Mouse (Mus musculus): Measurements from ENCODE around the gene Luc7l3. TPM values are rescaled to one million over a fixed set of nuclear protein-coding genes. Genes with fewer than 3 reads are reported as not detected.

The Luc7l3 gene
- total RNA-seq, 2 experiments from 2014 or later = 127 to 142 TPM

DNA sequence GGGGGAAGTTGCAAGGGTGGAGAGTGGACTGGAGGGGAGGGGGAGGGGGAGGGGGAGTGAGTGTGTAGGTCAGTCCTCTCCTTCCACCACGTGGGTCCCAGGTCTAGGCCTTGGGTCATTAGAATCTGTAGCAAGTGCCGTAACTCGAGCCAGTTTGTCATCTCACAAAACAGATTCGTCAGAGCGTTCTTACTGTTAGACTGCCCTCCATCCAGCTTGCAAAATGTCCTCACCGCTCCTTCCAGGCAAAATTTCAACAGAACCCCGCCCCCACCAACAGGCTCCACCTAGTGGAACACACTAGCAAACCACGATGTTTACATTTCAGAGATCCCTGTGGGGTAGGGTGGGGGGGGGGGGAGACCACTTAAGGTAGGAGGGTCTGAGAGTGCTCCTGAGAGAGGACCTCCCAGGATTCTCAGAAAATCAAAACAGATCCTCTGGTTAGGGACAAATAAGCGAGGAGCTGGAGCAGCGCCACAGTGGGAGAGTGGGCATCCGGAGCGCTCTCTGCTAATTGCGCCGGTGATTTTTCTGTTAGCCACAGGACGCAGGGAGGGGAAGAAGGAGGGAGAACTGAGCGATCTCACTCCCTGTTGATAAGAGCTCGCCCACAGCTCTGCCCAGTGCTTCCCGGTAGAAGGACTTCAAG lies 56.5 kb downstream of the Luc7l3 start:
- peak; percentile 60 to 69 for DNase-seq (ENCODE audit: low spot score in 2 of 2)

DNA sequence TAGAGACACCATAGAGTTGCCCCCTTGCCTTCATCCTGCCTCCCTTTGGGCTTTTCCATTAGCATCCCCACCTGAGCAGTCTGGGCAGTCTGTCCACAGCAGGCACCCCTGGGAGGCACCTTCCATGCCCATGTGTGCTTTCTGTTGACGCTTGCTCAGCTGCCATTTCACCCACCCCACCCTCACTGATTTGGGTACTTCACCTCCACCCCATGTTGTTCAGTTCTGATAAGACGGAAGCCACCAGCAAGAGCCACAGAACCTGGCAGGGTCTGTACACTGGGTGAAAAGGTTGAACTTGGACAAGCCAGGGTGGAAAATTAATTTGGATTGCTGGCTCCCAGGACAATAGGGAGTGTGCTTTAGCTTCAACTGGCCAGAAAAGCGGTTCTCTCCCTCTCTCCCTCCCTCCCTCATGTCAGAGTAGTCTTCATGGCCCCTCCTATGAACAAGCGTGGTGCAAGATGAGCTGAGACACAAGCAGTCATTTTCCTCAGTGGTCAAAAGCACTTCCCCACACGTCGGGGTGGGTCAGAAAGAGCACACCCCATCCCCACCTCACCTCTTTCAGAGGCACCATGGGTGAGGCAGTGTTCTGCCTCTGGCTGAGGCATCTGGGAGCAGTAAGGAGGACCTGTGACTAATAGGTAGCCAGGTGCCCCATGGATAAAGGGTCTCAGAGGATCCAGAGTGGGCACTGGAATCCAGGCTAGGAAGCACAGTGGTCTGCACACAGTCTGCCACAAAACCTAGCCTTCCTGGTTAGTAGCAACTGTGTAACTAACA lies 60.0 kb downstream of the Luc7l3 start:
- DNase-seq (ENCODE audit: low spot score in 2 of 2) = no peak

DNA sequence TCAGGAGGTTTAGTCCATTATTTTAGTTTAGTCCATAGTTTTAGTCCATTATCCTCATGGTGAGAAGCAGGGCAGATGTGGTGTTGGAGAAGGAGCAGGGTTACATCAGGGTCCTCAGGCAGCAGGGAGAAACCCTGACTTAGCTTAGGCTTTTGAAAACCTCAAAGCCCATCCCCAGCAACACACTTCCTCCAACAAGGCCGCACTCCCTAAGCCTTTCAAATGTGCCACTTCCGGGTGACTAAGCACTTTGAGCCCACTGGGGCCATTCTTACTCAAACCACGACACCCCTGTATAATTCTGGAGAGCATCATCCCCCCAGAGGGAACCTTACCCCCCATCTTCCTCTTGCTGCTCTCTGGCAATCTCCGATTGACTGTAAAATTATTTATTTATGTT lies 62.0 kb downstream of the Luc7l3 start:
- DNase-seq (ENCODE audit: low spot score in 2 of 2) = no peak

DNA sequence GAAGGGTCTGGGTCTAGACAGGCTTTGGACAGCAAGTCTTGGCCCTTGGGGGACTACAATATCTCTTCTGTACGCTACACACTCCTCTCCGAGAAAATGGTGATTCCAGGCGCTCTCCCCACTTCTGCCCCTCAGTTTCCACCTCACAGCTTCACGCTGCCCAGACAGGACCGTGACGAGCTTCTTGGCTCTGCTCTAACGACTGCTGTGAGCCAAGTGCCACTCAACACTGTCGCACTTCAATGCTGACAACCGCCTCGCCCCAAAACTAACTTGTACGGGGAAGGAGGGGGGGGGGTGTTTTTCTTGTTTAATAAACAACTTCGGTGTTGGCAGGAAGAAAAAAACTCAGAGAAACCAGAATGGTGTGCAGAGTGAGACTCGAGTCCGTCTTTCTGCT lies 63.8 kb downstream of the Luc7l3 start:
- DNase-seq (ENCODE audit: low spot score in 2 of 2) = no peak

DNA sequence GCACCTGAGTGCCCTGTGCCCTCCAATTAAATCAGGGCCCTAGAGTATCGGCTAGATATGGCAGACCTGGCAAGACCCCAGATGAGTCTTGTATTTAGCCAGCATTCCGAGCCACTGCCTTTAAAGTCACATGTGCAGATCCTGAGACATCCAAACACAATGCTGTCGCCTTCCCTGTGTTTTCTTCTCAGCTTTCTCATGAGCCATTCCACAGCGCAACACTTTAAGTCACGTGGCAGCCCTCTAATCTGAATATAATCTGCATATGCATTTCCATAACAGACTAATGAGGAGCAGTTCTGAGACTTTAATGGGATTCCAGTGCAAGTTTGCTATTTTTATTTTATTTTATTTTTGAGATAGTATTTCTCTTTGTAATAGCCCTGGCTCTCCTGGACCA lies 66.1 kb downstream of the Luc7l3 start:
- no peak for DNase-seq (ENCODE audit: low spot score in 2 of 2)

DNA sequence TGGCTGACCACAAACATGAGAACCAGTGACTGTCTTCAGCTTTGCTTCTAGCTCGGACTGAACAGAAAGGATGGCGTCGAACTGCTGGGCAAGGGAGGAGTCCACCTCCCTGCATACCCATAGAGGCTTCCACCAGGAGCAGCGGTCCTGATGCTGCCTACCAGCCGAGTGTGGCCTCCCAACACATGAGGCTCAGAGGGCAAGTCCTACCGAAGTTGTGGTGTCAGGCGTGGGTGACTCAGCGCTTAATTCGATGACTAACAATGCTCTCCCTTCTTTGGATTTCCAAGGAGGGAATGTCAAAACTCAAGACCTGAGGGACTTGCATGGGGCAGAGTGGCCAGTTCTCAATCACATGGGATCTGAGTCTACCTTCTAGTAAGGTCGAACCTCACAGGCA lies 68.1 kb downstream of the Luc7l3 start:
- no peak for DNase-seq (ENCODE audit: low spot score in 2 of 2)

DNA sequence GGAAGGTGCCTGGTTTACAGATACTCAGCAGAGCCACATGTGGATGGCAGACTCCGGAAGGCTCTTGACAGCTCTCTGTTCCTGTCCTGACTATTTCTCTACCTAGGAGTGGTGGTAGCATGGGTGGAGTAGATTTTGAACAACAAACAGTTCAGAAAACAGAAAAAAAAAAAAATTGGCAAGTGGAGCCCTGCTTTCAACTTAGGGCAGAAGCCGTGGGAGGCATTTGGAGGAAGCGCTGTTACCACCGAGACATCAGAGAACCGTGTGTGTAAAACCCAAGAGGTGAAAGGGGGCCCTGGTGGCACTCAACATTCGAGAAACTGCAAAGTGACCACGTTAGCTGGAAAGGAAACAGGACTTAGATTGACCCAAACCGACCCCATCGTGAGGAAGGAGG lies 68.6 kb downstream of the Luc7l3 start:
- no peak for DNase-seq (ENCODE audit: low spot score in 2 of 2)

DNA sequence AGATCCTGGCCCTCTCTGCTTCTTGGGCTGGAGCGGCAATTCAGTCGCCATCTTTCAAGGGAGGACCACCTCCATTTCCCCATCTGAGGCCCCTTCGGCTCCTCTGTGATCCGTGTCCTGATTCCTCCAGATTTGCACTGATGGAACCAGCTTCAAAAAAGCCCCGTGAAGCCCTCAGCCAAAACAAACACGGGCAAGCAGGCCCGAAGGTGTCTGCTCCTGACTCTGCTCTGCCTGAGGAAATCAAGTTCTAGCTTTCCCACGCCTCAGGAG lies 75.1 kb downstream of the Luc7l3 start:
- DNase-seq (ENCODE audit: low spot score in 2 of 2) = no peak

DNA sequence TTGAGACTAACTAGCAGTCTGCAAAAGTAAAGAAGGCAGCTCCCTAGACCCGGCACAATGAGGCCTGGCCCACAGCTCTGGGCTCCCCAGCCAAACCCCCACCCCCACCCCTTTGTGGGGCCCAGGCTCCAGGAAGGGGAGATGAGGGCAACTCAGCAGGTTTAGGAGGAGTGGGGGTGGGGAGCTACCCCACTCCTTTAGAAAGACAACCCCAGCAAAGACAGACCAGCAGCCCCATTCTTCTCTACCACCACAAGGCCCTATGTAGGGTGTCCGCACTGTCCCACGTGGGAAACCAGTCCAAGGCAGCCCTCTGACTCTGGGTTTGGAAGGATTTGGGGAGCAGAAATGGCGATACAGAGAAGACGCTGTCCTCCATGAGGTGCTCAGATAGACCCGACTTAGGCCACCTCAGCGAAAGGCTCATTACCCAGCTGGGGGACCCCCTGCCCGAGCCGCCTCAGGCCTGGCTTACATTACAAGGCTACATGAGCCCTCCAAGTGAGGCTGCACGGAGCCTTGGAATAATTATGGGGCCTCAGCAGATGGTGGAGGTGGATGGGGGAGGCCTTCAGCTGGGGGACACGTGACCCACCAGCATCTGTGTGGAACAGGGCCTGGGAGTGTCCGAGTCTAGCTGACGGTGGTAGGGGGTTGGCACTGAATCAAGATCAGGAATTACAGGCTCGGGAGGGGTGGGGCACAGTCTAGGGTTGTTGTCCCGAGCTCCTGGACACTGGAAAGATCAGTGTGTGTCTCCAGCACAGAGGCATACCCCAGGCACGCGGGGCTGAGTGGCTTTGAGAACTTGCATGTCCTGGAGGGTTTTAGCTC lies 75.6 kb downstream of the Luc7l3 start, which contains the start of gene Wfikkn2:
Wfikkn2 (minus strand) TSS at position 51 of the 834 bp plus-strand sequence.
- no peak for DNase-seq (ENCODE audit: low spot score in 2 of 2)

DNA sequence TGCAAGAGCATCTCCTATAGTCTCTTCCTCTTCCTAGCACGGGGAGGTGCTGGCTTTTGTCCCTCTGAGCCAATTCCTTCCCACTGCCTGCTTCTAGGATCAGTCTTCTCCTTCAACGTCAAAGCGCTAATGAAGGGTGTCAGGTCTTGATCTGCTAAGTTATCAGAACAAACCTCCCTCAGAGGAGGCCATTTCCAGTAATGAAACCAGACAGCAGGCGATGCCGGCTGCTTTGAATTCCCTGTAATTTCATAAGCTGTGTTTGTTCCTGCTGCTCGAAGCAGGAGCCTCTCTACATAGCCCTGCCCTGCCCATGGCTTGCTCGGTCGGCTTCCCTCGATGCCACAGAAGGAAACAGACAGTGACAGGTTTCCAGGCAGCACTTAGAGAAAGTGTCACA lies 77.4 kb downstream of the Luc7l3 start:
- DNase-seq (ENCODE audit: low spot score in 2 of 2) = no peak

DNA sequence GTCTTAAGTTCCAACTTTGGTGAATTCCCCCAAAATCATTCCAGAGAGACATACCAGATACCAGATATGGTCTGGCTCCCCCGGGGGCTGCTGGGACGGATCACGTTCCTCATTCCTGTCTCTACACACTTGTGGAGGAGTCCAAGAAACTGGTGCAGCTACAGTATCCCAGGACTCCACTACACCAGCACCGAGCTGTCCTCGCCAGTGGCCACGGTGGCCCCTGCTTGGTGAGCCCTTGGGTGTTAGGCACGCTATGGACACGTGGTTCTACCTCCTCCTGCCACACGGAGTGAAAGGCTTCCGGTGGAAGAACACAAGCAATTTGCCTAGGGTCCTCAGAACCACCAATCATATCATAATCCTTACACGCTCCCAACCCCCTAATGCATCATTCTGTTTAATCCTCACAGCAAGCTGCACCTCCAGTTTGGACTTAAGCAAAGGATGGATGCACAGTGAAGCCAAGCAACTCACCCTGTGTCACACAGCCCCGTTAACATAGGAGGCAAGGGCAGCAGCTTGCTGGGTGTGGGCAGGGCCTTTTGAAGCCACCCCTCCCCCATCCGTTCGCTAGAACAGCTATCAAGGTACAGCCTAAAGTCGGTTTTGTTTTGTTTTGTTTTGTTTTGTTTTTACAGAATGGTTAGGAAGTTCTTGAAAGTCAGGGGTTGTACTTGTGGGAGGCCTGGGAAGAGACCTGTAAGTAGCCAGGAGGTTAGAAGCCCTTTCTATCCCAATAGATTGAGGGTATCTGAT lies 78.2 kb downstream of the Luc7l3 start:
- no peak for DNase-seq (ENCODE audit: low spot score in 2 of 2)

DNA sequence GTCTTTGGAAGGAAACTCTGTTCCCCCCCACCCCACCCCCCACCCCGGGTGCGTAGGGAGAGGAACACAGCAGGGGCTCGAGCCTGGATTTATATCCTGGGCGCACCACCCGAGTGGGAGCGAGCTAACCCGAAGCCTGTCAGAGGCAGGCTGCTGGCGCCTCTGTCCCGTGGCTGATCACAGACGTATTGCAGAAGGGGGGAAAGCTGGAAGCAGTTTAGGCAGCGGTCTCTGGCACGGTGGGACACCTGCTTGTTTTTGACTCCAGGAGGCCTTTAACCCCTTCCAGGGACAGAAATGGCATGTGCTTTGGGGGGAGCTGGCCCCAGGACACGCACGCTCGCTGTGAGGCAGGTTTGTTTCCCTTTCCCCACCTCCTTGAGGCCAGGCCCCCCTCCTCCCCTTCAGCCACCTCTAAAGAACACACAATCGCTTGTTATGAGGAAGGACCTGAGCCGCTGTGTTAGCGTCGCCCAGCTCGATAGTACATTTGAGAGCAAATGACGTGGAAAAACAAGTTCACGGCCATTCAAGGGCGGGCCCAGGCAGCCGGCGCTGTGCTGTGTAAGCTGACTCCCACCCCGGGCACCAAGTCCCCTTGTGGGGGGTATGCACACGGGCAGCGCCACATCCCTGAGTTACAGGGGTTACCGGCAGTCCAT lies 78.9 kb downstream of the Luc7l3 start:
- DNase-seq (ENCODE audit: low spot score in 2 of 2) = no peak

DNA sequence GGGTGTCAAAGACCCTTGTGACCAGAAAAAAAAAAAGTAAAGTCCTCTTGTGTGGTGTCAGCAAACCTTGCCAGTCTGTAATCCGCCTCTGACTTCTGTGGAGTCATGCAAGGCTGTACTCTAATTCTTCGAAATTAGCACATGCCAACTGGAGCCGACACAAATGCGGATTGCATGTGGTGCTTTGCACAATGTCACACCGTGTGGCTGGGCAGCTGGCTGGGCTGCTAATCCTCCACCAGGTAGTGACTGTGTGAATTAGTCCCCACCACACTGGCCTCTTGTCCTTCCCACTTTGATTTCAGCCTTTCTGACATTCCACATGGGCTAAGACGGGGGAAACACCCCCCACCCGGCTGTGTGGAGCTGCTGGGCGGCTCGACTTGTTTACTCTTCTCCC lies 82.1 kb downstream of the Luc7l3 start:
- no peak for DNase-seq (ENCODE audit: low spot score in 2 of 2)

DNA sequence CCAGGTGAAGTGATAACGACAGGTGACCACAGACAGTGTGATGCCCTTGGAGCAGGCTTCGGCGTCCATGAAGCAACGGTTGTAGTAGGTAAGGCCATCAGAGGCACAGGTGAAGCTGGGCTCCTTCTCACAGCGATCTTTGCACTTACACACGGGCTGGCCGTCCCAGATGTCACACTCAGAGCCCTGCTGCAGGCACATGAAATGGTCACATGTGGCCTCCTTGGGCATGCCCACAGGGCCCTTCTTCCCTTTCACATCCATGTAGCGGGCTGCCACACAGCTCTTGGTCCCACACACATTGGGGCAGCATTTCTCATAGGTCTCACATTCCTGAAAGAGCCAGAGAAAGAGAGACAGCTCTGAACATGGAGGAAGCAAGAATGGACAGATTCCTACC lies 83.0 kb downstream of the Luc7l3 start:
- no peak for DNase-seq (ENCODE audit: low spot score in 2 of 2)

Other genes with a start within 250 kb of the Luc7l3 start
- gene Tob1, start 110.5 kb downstream of the Luc7l3 start, total RNA-seq (2021) = 10 to 100 TPM; 29.2 to 31.3 TPM
- 1 to 10 TPM; 1.5 to 2.0 TPM for gene Wfikkn2, start 76.0 kb downstream of the Luc7l3 start, total RNA-seq (2021)
- gene Gm21885, start 40.1 kb downstream of the Luc7l3 start, total RNA-seq (2021) = not detected
- 10 to 100 TPM; 74.1 to 83.6 TPM for gene Ankrd40, start 6.0 kb upstream of the Luc7l3 start, total RNA-seq (2021)
- 1 to 10 TPM; 1.8 to 2.2 TPM for gene Abcc3, start 71.0 kb upstream of the Luc7l3 start, total RNA-seq (2021)
- gene Cacna1g, start 152.2 kb upstream of the Luc7l3 start, total RNA-seq (2021) = 100 to 1,000 TPM; 111 to 128 TPM
- gene Spata20, start 164.2 kb upstream of the Luc7l3 start, total RNA-seq (2021) = 1 to 10 TPM; 1.0 to 2.1 TPM
- 1 to 10 TPM; 3.1 to 3.3 TPM for gene Epn3, start 178.0 kb upstream of the Luc7l3 start, total RNA-seq (2021)
- gene Mycbpap, start 199.8 kb upstream of the Luc7l3 start, total RNA-seq (2021) = 1 to 10 TPM; 1.3 to 2.7 TPM
- 10 to 100 TPM; 13.1 to 14.1 TPM for gene Rsad1, start 227.3 kb upstream of the Luc7l3 start, total RNA-seq (2021)
- gene Chad, start 243.1 kb upstream of the Luc7l3 start, total RNA-seq (2021) = 1 to 10 TPM in 1 of 2 experiments, under 1 TPM in 1; 0.78 to 1.4 TPM

Data from layer of hippocampus, postnatal 10 days (tissue).